Mouse (Mus musculus) myocyte (in vitro differentiated cells): ENCODE results near the gene Nt5c.

Experiments
- CEBPB ChIP-seq: IDR thresholded peaks from 2 replicates; pipeline ENCODE4 v1.6.1; 2011; ENCODE audit warnings: mild to moderate bottlenecking, moderate library complexity; ENCODE audit not compliant: poor library complexity, insufficient read depth, severe bottlenecking
- MAX ChIP-seq: IDR thresholded peaks from one replicate; pipeline ENCODE4 v1.6.1; 2011; ENCODE audit warnings: low read depth, mild to moderate bottlenecking, control low read depth
- MYOD1 ChIP-seq, 3 experiments: IDR thresholded peaks; one replicate each; pipeline ENCODE4 v1.6.1; 2011; ENCODE audit warnings: control low read depth in 2 of 3, low read depth in 2 of 3, mild to moderate bottlenecking in 2 of 3, moderate library complexity in 1 of 3; ENCODE audit not compliant: insufficient read length in 2 of 3, control insufficient read depth in 1 of 3
- MYOG ChIP-seq, 3 experiments: IDR thresholded peaks; one replicate each; pipeline ENCODE4 v1.6.1; 2011; ENCODE audit warnings: control low read depth in 2 of 3, low read depth in 2 of 3, mild to moderate bottlenecking in 2 of 3; ENCODE audit not compliant: insufficient read length in 2 of 3, control insufficient read depth in 1 of 3, insufficient read depth in 1 of 3
- POLR2A ChIP-seq: IDR thresholded peaks from one replicate; pipeline ENCODE4 v1.6.1; 2011; ENCODE audit warnings: low read depth, mild to moderate bottlenecking, control low read depth, moderate library complexity; ENCODE audit not compliant: insufficient read length
- POLR2AphosphoS2 ChIP-seq: IDR thresholded peaks from one replicate; pipeline ENCODE4 v1.6.1; 2011; ENCODE audit warnings: low read depth, control low read depth; ENCODE audit not compliant: insufficient read length
- TCF12 ChIP-seq: IDR thresholded peaks from one replicate; pipeline ENCODE4 v1.6.1; 2011; ENCODE audit warnings: mild to moderate bottlenecking, control low read depth; ENCODE audit not compliant: poor library complexity, insufficient read depth, severe bottlenecking

DNA sequence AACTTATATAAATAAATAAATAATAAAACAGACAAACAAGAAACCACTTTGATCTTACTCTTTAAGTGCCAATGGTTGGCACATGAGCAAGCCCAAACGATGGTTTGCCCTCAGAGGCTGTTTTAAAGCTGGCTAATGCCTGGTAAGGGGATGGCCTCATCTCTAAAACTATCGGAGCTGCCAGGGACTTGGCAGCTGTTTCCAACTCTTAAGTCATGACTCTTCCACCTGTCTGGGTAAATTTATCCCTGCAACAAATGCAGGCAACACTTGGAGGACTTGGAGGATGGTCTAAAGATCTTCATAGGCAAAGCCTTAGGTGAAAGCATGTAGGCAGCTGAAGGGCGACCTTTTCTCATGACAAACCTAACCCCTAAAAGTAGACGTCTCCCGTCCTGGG is 25.3 kb upstream of the Nt5c start:
- TF ChIP-seq POLR2A = no peak
- peak; percentile 88 for TF ChIP-seq TCF12
- TF ChIP-seq CEBPB = no peak
- TF ChIP-seq MAX = no peak
- TF ChIP-seq MYOG (IDR thresholded peaks at IDR 0.05; ENCODE audit: control insufficient read depth in 1 of 3, insufficient read depth in 1 of 3, insufficient read length in 2 of 3, low read depth in 2 of 3) = peak in 2 of 3 experiments; percentile 61 to 96
- no peak for TF ChIP-seq POLR2AphosphoS2
- TF ChIP-seq MYOD1 (IDR thresholded peaks at IDR 0.05; ENCODE audit: control insufficient read depth in 1 of 3, insufficient read length in 2 of 3, low read depth in 2 of 3) = peak; percentile 45 to 81 (median 51)
